Mouse (Mus musculus) left cerebral cortex, adult 9 months (tissue): ENCODE measurements at regions not wholly inside any gene's neighbourhood (a gene's known extent, or its start where the extent isn't known, plus 50 kb on each side); places are given as distances from the start of the nearest gene placed in this dataset.
A peak's percentile ranks its signal among the peaks of the same experiment; 100 is the strongest.

ENCODE experiments used
- DNase-seq, 2 experiments: peaks; one replicate each; pipeline ENCODE4 v3.0.0; 2022; ENCODE audit warnings: low spot score in 2 of 2

GRCm38 (mm10) chr1:16007809-16008208, 85.3 kb downstream of the 4930444P10Rik start:
- no peak for DNase-seq

GRCm38 (mm10) chr1:16006888-16007287, 86.2 kb downstream of the 4930444P10Rik start:
- no peak for DNase-seq

GRCm38 (mm10) chr1:15997135-15997534, 96.0 kb downstream of the 4930444P10Rik start:
- no peak for DNase-seq

DNA sequence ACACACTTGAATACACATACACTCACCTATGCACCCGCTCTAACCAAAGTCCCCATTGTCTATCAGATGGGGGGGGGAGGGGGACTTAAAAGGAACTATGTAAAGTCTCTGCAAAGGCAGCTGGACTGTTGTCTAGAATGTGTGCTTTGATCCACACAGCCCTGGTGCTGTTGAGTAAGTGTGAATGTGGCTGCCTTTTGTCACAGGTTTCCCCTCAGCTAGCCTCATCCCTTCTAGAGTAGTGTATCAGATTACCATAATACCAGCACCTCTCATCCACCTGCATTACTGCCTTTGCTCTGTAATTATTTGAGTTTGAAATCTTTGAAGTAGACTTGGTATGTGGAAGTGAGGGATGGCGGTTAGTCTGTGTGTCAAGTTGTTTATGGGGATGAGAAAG, 96.8 kb downstream of the 4930444P10Rik start:
- no peak for DNase-seq

DNA sequence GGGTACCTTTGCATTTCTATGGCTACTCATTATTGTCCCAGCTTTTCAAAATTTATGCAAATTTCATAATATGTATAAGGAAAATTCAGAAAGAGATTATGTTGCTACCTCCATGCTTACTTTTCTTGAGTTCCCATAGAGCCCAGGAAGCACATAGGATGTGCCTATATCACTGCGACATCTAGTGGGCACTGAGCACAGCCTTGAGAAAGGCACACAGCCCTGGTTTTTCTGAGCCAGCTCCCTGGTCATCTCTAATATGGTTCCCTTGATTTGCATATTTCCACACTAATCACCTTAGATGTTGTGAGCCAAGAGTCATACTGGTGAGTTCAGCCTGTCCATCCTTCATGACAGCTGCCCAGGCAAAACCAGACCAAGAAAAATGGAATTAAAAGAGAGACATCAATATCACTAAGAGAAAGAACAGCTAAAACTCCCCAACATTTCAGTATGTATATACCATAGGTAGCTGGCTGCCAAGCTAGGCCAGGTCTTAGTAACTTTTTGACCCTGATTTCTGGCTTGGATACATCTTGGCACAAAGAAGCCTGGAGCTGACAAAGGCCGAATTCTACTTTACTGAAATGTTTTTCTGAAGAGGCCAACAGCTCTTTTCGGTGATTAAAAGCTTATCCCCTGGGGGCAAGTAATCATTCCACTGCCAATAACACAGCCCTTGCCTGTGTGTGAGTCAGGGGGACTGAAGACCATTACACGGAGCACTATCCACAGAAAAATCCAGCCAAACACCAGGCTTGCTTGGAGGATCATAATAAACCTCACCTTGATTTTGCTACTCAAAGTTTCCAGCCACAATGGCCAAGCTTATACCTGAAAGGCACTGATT, 99.3 kb downstream of the 4930444P10Rik start:
- peak in 1 of 2 experiments; percentile 21 for DNase-seq

DNA sequence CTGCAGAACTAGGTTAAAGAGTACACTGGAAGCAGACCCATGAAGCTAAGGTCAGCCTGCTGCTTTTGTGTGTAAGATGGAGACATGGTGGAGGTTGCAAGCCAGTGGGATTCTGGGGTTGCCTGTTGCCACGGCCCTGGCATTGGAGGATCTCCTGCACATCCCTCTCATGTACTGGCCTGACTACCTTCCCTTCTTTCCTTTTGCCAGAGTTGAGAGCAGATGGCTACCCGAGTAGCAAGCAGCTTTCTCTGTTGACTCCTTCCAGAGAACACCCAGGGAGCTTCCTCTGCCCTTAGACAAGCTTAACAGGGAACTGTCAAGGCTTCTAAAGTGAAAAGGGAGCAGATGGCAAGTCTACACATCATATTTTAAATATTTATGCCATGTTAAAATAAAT, 102.1 kb downstream of the 4930444P10Rik start:
- peak in 1 of 2 experiments; percentile 5 for DNase-seq

- no peak for DNase-seq
Observed at GRCm38 (mm10) chr1:15985579-15985978, 107.5 kb downstream of the 4930444P10Rik start.

- DNase-seq, result no peak
Observed at GRCm38 (mm10) chr1:15979333-15979732, 113.8 kb downstream of the 4930444P10Rik start.

GRCm38 (mm10) chr1:15959578-15959977, 133.5 kb downstream of the 4930444P10Rik start:
- DNase-seq, result no peak

- DNase-seq, result no peak
Observed at GRCm38 (mm10) chr1:15958661-15959060, 134.5 kb downstream of the 4930444P10Rik start.

- DNase-seq, result peak; percentile 23 to 67
Observed at GRCm38 (mm10) chr1:15943662-15944061, 149.5 kb downstream of the 4930444P10Rik start.

GRCm38 (mm10) chr1:15943041-15943440, 150.1 kb downstream of the 4930444P10Rik start:
- DNase-seq, result no peak
